Mouse (Mus musculus): ENCODE results near the gene Zfand3. TPM values are rescaled to one million over a fixed set of nuclear protein-coding genes. Genes with fewer than 3 reads are reported as not detected.

Gene Zfand3
- polyA plus RNA-seq, 1 experiment = 138 TPM

DNA sequence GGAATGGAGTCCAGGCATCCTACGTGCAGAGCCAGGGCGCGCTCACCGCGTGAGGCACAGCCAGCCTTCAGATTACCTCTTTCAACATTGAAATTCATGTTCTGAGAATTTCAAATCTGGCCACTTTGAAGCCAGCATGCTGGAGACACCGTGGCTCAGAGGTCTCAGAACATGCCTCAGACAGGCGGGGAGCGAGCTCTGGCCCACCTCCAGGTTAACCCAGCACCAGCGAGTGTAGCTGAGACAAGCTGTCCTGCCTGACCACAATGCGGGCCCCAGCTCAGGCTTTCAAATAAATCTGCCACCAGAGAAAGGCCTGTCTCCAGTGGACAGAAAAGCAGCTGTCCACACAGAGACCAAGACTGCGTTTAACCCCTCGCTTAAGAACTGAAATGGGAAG is 208.1 kb downstream of the Zfand3 start:
- Histone ChIP-seq H3K4me3 (no peak overlapping the region), H3ac (ENCODE audit: control insufficient read depth, insufficient read length) (no peak overlapping the region), H3K4me2 (ENCODE audit: low read depth) (no peak overlapping the region), H3K27me3 (ENCODE audit: control insufficient read depth, insufficient read depth, insufficient read length) (no peaks in the 10 kb centered on the region), H3K36me3 (ENCODE audit: control insufficient read depth, insufficient read depth) (no peaks in the 10 kb centered on the region), H3K79me2 (ENCODE audit: control insufficient read depth, insufficient read depth) (no peaks in the 10 kb centered on the region)
- TF ChIP-seq POLR2A (IDR thresholded peaks at IDR 0.05; ENCODE audit: insufficient read length, low read depth) (no peak), TCF3 (IDR thresholded peaks at IDR 0.05; ENCODE audit: insufficient read length, low read depth) (no peak), MYOG (IDR thresholded peaks at IDR 0.05; ENCODE audit: control insufficient read depth in 1 of 3, insufficient read depth in 1 of 3, insufficient read length in 2 of 3, low read depth in 2 of 3) (peak in 1 of 3 experiments; percentile 3), MYOD1 (IDR thresholded peaks at IDR 0.05; ENCODE audit: control insufficient read depth in 1 of 3, insufficient read length in 2 of 3, low read depth in 2 of 3) (no peak)

DNA sequence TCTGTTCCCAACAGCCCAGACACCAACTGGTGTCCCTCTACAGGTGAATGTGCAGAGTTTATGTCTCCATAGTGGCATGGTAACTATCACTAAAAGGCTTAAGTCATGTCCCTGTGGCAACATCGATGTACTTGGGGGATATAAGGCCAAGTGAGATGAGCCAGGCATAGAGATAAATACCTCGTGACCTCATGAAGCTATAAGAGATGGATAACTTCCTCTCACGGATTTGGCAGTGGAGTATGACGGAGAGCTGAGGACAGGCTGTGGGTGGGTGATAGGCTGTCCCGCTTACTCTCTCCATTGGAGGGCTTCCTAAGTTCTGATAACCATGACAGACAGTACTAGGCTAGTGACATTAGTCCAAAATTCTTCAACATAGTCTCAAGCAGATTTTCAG is 208.8 kb downstream of the Zfand3 start:
- no peak overlapping the region for H3ac ChIP-seq (ENCODE audit: control insufficient read depth, insufficient read length)
- no peak overlapping the region for H3K4me2 ChIP-seq (ENCODE audit: low read depth)
- no peaks in the 10 kb centered on the region for H3K36me3 ChIP-seq (ENCODE audit: control insufficient read depth, insufficient read depth)
- H3K27me3 ChIP-seq (ENCODE audit: control insufficient read depth, insufficient read depth, insufficient read length) = no peaks in the 10 kb centered on the region
- H3K79me2 ChIP-seq (ENCODE audit: control insufficient read depth, insufficient read depth) = no peaks in the 10 kb centered on the region
- no peak overlapping the region for H3K4me3 ChIP-seq
- TF ChIP-seq USF1 (IDR thresholded peaks at IDR 0.05; ENCODE audit: low read depth) (no peak), REST (IDR thresholded peaks at IDR 0.05; ENCODE audit: insufficient read depth, insufficient read length) (no peak), TCF12 (IDR thresholded peaks at IDR 0.05; ENCODE audit: insufficient read depth, poor library complexity, severe bottlenecking) (no peak), MYOD1 (IDR thresholded peaks at IDR 0.05; ENCODE audit: control insufficient read depth in 1 of 3, insufficient read length in 2 of 3, low read depth in 2 of 3) (peak in 1 of 3 experiments; percentile 28)

DNA sequence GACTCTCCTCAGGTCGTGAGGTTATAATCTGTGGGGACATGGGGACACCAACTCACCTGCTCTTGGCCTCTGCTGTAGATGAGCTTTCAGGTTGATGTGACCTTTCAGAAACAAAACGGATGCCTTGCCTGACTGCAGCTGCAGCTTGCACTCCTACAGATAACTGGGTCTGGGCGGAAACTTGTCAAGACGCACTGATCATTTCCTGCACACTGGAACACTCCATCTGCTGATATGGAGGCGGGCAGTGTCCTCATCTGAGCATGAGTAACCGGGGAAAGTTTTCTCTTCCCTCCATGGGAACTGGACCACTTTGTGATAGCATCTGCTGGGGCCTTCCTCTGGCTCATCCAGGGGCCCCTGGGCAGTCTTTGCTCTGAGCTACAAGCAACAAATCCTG is 209.9 kb downstream of the Zfand3 start:
- Histone ChIP-seq H3ac (ENCODE audit: control insufficient read depth, insufficient read length) (no peak overlapping the region), H3K4me2 (ENCODE audit: low read depth) (no peak overlapping the region), H3K27me3 (ENCODE audit: control insufficient read depth, insufficient read depth, insufficient read length) (no peaks in the 10 kb centered on the region), H3K36me3 (ENCODE audit: control insufficient read depth, insufficient read depth) (no peaks in the 10 kb centered on the region), H3K79me2 (ENCODE audit: control insufficient read depth, insufficient read depth) (no peaks in the 10 kb centered on the region), H3K4me3 (no peak overlapping the region)
- TF ChIP-seq POLR2A (IDR thresholded peaks at IDR 0.05; ENCODE audit: insufficient read length, low read depth) (no peak), POLR2AphosphoS2 (IDR thresholded peaks at IDR 0.05; ENCODE audit: insufficient read length, low read depth) (peak; percentile 11), USF1 (IDR thresholded peaks at IDR 0.05; ENCODE audit: low read depth) (no peak)

- no peaks in the 10 kb centered on the region for H3K79me2 ChIP-seq (ENCODE audit: control insufficient read depth, insufficient read depth)
- no peak for TF ChIP-seq TCF12 (IDR thresholded peaks at IDR 0.05; ENCODE audit: insufficient read depth, poor library complexity, severe bottlenecking)
- TF ChIP-seq POLR2AphosphoS2 (IDR thresholded peaks at IDR 0.05; ENCODE audit: insufficient read length, low read depth) = peak; percentile 41
- TF ChIP-seq TCF3 (IDR thresholded peaks at IDR 0.05; ENCODE audit: insufficient read length, low read depth) = no peak
- H3K4me3 ChIP-seq = no peak overlapping the region
- no peak overlapping the region for H3ac ChIP-seq (ENCODE audit: control insufficient read depth, insufficient read length)
- H3K27me3 ChIP-seq (ENCODE audit: control insufficient read depth, insufficient read depth, insufficient read length) = no peaks in the 10 kb centered on the region
- no peak overlapping the region for H3K4me2 ChIP-seq (ENCODE audit: low read depth)
- H3K36me3 ChIP-seq (ENCODE audit: control insufficient read depth, insufficient read depth) = no peaks in the 10 kb centered on the region
These were observed 211.2 kb downstream of the Zfand3 start for GRCm38 (mm10) chr17:30215741-30216140.

DNA sequence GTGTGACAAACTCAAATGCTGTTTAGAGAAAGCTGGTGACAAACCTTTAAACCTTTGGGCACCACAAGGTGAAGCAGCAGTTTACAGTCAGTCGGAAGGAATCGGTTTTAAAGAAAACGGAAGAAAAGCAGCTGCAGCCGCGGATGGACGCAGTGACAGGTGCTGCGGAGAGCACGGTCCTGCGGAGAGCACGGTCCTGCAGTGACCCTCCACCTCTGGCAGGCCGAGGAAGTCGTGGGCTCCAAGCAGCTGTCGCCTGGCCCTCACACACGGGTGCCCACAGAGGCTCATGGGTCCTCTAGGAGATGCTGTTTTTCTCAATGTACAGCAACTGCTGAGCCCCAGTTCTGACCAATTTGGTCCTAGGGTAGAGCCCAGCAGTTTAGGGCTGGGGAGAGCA is 217.1 kb downstream of the Zfand3 start:
- no peaks in the 10 kb centered on the region for H3K27me3 ChIP-seq (ENCODE audit: control insufficient read depth, insufficient read depth, insufficient read length)
- no peak for TF ChIP-seq TCF3 (IDR thresholded peaks at IDR 0.05; ENCODE audit: insufficient read length, low read depth)
- no peak for TF ChIP-seq E2F4 (IDR thresholded peaks at IDR 0.05; ENCODE audit: insufficient read depth)
- no peak for TF ChIP-seq MAX (IDR thresholded peaks at IDR 0.05; ENCODE audit: low read depth)
- no peak for TF ChIP-seq USF1 (IDR thresholded peaks at IDR 0.05; ENCODE audit: low read depth)
- no peak for TF ChIP-seq REST (IDR thresholded peaks at IDR 0.05; ENCODE audit: insufficient read depth, insufficient read length)
- TF ChIP-seq TCF12 (IDR thresholded peaks at IDR 0.05; ENCODE audit: insufficient read depth, poor library complexity, severe bottlenecking) = peak; percentile 24
- no peak for TF ChIP-seq CEBPB (IDR thresholded peaks at IDR 0.05; ENCODE audit: insufficient read depth, poor library complexity, severe bottlenecking)
- TF ChIP-seq SRF (IDR thresholded peaks at IDR 0.05; ENCODE audit: control insufficient read depth, insufficient read length, low read depth) = no peak
- TF ChIP-seq POLR2AphosphoS2 (IDR thresholded peaks at IDR 0.05; ENCODE audit: insufficient read length, low read depth) = no peak
- peak in 2 of 3 experiments; percentile 96 for TF ChIP-seq MYOG (IDR thresholded peaks at IDR 0.05; ENCODE audit: control insufficient read depth in 1 of 3, insufficient read depth in 1 of 3, insufficient read length in 2 of 3, low read depth in 2 of 3)
- TF ChIP-seq POLR2A (IDR thresholded peaks at IDR 0.05; ENCODE audit: insufficient read length, low read depth) = no peak
- peak in 2 of 3 experiments; percentile 93 for TF ChIP-seq MYOD1 (IDR thresholded peaks at IDR 0.05; ENCODE audit: control insufficient read depth in 1 of 3, insufficient read length in 2 of 3, low read depth in 2 of 3)
- H3ac ChIP-seq (ENCODE audit: control insufficient read depth, insufficient read length) = no peak overlapping the region
- no peaks in the 10 kb centered on the region for H3K36me3 ChIP-seq (ENCODE audit: control insufficient read depth, insufficient read depth)
- no peak overlapping the region for H3K4me2 ChIP-seq (ENCODE audit: low read depth)
- H3K4me3 ChIP-seq = no peak overlapping the region
- H3K79me2 ChIP-seq (ENCODE audit: control insufficient read depth, insufficient read depth) = no peaks in the 10 kb centered on the region

DNA sequence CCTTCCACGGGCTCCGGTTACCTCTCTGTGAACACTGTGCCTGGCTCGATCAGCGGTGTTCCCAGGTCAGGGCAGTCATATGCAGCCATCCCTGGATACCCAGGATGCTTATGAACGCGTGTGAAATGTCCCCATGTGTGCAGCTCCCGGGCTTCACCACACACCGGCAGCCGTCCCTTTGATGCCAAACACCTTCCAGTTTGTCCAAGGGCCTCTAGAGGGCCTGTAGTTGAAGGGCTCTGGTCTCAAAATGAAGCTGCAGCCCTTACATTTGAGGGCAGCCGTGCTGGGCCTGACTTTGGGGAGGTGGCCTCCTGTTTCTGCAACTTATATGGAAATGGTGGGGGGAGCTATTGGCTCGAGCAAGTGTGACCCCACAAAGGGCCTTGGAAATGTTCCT is 217.8 kb downstream of the Zfand3 start:
- H3K4me2 ChIP-seq (ENCODE audit: low read depth) = no peak overlapping the region
- TF ChIP-seq MYOG (IDR thresholded peaks at IDR 0.05; ENCODE audit: control insufficient read depth in 1 of 3, insufficient read depth in 1 of 3, insufficient read length in 2 of 3, low read depth in 2 of 3) (no peak), TCF3 (IDR thresholded peaks at IDR 0.05; ENCODE audit: insufficient read length, low read depth) (no peak), SRF (IDR thresholded peaks at IDR 0.05; ENCODE audit: control insufficient read depth, insufficient read length, low read depth) (no peak), MAX (IDR thresholded peaks at IDR 0.05; ENCODE audit: low read depth) (no peak), POLR2A (IDR thresholded peaks at IDR 0.05; ENCODE audit: insufficient read length, low read depth) (no peak), E2F4 (IDR thresholded peaks at IDR 0.05; ENCODE audit: insufficient read depth) (no peak), USF1 (IDR thresholded peaks at IDR 0.05; ENCODE audit: low read depth) (no peak), MYOD1 (IDR thresholded peaks at IDR 0.05; ENCODE audit: control insufficient read depth in 1 of 3, insufficient read length in 2 of 3, low read depth in 2 of 3) (no peak), POLR2AphosphoS2 (IDR thresholded peaks at IDR 0.05; ENCODE audit: insufficient read length, low read depth) (no peak), REST (IDR thresholded peaks at IDR 0.05; ENCODE audit: insufficient read depth, insufficient read length) (no peak), CEBPB (IDR thresholded peaks at IDR 0.05; ENCODE audit: insufficient read depth, poor library complexity, severe bottlenecking) (no peak), TCF12 (IDR thresholded peaks at IDR 0.05; ENCODE audit: insufficient read depth, poor library complexity, severe bottlenecking) (no peak)
- H3K4me3 ChIP-seq = no peak overlapping the region
- no peaks in the 10 kb centered on the region for H3K79me2 ChIP-seq (ENCODE audit: control insufficient read depth, insufficient read depth)
- no peaks in the 10 kb centered on the region for H3K36me3 ChIP-seq (ENCODE audit: control insufficient read depth, insufficient read depth)
- H3K27me3 ChIP-seq (ENCODE audit: control insufficient read depth, insufficient read depth, insufficient read length) = no peaks in the 10 kb centered on the region
- no peak overlapping the region for H3ac ChIP-seq (ENCODE audit: control insufficient read depth, insufficient read length)
